Mouse (Mus musculus): ENCODE measurements around the gene Atp2a3. TPM values are rescaled to one million over a fixed set of nuclear protein-coding genes. Genes with fewer than 3 reads are reported as not detected.

Gene Atp2a3
- total RNA-seq (2021), result 1 to 10 TPM; 5.9 to 6.0 TPM

- intact Hi-C loops (cut with DNase I), result no loop called here
- no peak for DNase-seq (ENCODE audit: low spot score in 2 of 2)
These were observed at the start of gene Atp2a3 for GRCm38 (mm10) chr11:72961072-72961980. TSS of gene Atp2a3 (plus strand) at chr11:72961169.

GRCm38 (mm10) chr11:72917299-72917996 is 43.5 kb upstream of the Atp2a3 start:
- intact Hi-C loops (cut with DNase I), result no loop called here
- DNase-seq (ENCODE audit: low spot score in 2 of 2), result no peak

GRCm38 (mm10) chr11:72923116-72923515 is 37.9 kb upstream of the Atp2a3 start:
- intact Hi-C loops (cut with DNase I), result no loop called here
- no peak for DNase-seq (ENCODE audit: low spot score in 2 of 2)

GRCm38 (mm10) chr11:72924458-72924857 is 36.5 kb upstream of the Atp2a3 start:
- intact Hi-C loops (cut with DNase I), result no loop called here
- no peak for DNase-seq (ENCODE audit: low spot score in 2 of 2)

- peak in 1 of 2 experiments; percentile 23 for DNase-seq (ENCODE audit: low spot score in 2 of 2)
- intact Hi-C loops (cut with DNase I), result loop anchor here (5.0 kb wide), 1 partner anchor 122 kb away; the partner anchor contains the start of gene Ncbp3
These were observed 35.9 kb upstream of the Atp2a3 start for GRCm38 (mm10) chr11:72925067-72925466.

GRCm38 (mm10) chr11:72926226-72926890 is 34.6 kb upstream of the Atp2a3 start:
- peak in 1 of 2 experiments; percentile 22 for DNase-seq (ENCODE audit: low spot score in 2 of 2)
- intact Hi-C loops (cut with DNase I), result loop anchor here (2.0 to 5.0 kb wide), 2 partner anchors 74 to 121 kb away; partner anchors contain the start of gene Ncbp3

GRCm38 (mm10) chr11:72928516-72928915 is 32.5 kb upstream of the Atp2a3 start:
- no peak for DNase-seq (ENCODE audit: low spot score in 2 of 2)
- intact Hi-C loops (cut with DNase I), result loop anchor here (5.0 kb wide), 1 partner anchor 119 kb away; the partner anchor contains the start of gene Ncbp3

- intact Hi-C loops (cut with DNase I), result no loop called here
- no peak for DNase-seq (ENCODE audit: low spot score in 2 of 2)
These were observed 20.5 kb upstream of the Atp2a3 start for GRCm38 (mm10) chr11:72940208-72941143.

- DNase-seq (ENCODE audit: low spot score in 2 of 2), result no peak
- intact Hi-C loops (cut with DNase I), result no loop called here
These were observed 15.8 kb upstream of the Atp2a3 start for GRCm38 (mm10) chr11:72944996-72945793.

GRCm38 (mm10) chr11:72945875-72946559 is 15.0 kb upstream of the Atp2a3 start:
- intact Hi-C loops (cut with DNase I), result no loop called here
- no peak for DNase-seq (ENCODE audit: low spot score in 2 of 2)

GRCm38 (mm10) chr11:72946560-72947119 is 14.3 kb upstream of the Atp2a3 start:
- intact Hi-C loops (cut with DNase I), result no loop called here
- no peak for DNase-seq (ENCODE audit: low spot score in 2 of 2)

GRCm38 (mm10) chr11:72947840-72948239 is 13.1 kb upstream of the Atp2a3 start:
- DNase-seq (ENCODE audit: low spot score in 2 of 2), result no peak

GRCm38 (mm10) chr11:72948254-72948653 is 12.7 kb upstream of the Atp2a3 start:
- intact Hi-C loops (cut with DNase I), result no loop called here

More at GRCm38 (mm10) chr11:72947840-72948239, 13.1 kb upstream of the Atp2a3 start:
- intact Hi-C loops (cut with DNase I), result no loop called here

GRCm38 (mm10) chr11:72951137-72952000 is 9.6 kb upstream of the Atp2a3 start:
- intact Hi-C loops (cut with DNase I), result no loop called here

More at GRCm38 (mm10) chr11:72948254-72948653, 12.7 kb upstream of the Atp2a3 start:
- no peak for DNase-seq (ENCODE audit: low spot score in 2 of 2)

GRCm38 (mm10) chr11:72952226-72952625 is 8.7 kb upstream of the Atp2a3 start:
- DNase-seq (ENCODE audit: low spot score in 2 of 2), result no peak
- intact Hi-C loops (cut with DNase I), result no loop called here

More at GRCm38 (mm10) chr11:72951137-72952000, 9.6 kb upstream of the Atp2a3 start:
- no peak for DNase-seq (ENCODE audit: low spot score in 2 of 2)

GRCm38 (mm10) chr11:72952697-72953096 is 8.3 kb upstream of the Atp2a3 start:
- DNase-seq (ENCODE audit: low spot score in 2 of 2), result no peak
- intact Hi-C loops (cut with DNase I), result no loop called here
